Mouse (Mus musculus) frontal cortex, adult (tissue): ENCODE results near the gene Zcchc17.

ENCODE experiments used
- ATAC-seq: cut with Nextera tagmentation; 2 replicates; pipeline ENCODE4 v1.9.2; 2017; ENCODE audit warnings: mild to moderate bottlenecking, moderate library complexity, mixed read lengths; ENCODE audit not compliant: low TSS enrichment

The Zcchc17 gene

DNA sequence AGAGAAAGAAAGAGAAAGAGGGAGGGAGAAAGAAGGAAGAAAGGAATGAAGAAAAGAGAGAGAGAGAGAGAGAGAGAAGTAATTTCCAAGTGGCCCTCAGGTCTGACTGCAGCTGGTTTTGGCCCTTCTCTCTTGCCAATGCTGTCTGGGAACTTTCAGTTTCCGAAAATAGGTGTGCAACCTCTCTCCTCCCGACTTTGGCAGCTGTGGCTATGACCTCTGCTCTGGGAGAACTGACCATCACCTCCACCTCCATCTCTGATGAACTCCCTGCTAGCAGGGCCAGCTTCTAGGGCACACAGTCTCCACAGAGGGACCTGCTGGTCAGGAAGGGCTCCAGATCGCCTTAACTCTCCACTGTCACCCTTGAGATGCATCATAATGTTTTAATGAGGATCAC is 73.2 kb downstream of the Zcchc17 start:
- ATAC-seq: no peak

DNA sequence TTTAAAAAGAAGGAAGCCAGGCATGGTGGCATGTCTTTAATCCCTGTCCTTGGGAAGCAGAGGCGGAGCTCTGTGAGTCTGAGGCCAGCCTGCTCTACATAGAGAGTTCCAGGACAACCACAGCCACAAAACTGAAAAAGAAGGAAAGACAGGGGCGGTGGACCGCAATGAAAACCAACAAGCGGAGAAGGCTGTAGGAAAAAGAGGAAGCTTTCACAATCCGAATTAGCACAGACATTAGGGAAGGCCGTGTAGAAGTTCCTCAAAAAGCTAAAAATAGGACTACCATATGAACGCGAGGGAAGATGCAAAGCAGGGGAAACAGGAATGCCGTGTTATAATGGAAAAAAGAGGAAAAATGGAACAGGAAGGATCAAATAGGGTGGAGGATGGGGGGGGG is 75.9 kb downstream of the Zcchc17 start:
- no peak for ATAC-seq

DNA sequence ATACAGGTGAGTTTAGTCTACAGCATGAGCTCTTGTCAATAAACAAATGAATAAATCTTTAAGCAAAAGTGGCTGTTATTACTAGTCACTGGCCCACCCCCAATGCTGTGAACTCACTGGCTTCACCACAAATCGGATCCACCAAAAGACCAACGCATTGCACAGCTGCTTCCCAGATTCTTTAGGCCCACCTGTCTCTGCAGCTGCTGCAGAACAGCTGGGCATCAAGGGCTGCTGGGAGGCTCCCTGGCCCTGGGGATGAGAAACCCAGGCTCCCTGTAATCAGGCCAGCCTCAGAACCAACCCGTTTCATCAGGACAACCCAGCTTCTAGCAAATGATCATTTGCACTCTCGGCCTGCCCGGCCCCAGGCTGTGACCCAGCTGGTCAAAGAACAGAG is 76.9 kb downstream of the Zcchc17 start:
- ATAC-seq: no peak

DNA sequence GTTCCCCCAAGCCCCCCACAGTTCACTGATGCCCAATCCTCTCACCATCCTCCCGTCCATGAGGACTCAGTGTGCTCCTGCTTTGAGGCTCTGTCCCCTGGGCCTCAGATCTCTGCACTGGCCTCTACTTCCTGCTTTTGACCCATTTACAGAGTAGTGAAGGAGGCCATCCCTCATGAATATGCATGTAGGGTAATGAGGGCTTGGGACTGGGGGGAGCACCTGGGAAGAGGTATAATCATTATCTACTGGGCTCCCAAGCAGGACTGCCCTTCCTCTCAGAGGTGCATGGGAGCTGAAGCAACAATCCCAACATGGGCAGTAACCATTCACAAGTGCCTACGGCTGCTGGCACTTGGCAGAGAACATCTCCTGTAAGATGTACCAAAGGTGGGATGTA is 80.6 kb downstream of the Zcchc17 start, which contains the start of gene Serinc2:
TSS of gene Serinc2 (minus strand) at position 101 of the 400 bp plus-strand sequence.
- ATAC-seq: no peak

DNA sequence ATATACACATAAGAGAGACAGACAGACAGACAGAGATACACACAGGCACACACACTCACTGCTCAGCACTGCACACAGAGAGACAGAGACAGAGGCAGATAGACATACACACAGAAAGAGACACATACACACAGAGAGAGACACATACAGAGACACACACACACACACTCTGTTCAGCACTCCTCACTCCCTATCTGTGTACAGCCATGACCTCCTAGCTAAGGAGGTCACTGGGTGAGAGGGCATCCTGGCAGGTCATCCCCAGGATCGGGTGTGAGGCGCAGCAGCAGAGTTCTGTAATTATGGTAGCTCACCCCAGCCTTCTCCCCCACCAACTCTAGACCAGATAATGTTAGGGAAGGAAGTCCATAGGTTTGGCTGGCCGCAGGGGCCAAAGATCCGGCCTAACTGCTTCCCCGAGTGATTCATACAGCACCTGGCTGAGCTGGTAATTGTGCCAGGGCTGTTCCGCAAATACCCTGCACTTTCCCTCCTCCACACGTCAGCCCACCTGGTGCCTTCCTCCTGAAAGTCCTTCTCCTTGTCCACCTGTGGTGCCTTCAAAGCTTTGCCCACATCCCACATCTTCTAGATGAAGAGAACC is 83.1 kb downstream of the Zcchc17 start:
- no peak for ATAC-seq

DNA sequence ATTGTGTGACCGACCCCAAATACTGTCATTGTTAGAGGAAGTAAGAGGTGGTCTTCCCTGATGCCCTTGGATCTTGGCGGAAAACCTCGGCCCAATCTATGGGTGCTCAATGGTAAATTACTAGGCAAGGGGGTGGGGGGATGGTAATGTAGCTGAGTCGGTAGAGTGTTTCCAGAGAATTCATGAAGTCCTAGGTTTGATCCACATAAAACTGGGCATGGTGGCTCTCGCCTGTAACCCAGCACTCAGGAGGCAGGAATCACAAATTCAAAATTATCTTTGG is 84.0 kb downstream of the Zcchc17 start:
- no peak for ATAC-seq

DNA sequence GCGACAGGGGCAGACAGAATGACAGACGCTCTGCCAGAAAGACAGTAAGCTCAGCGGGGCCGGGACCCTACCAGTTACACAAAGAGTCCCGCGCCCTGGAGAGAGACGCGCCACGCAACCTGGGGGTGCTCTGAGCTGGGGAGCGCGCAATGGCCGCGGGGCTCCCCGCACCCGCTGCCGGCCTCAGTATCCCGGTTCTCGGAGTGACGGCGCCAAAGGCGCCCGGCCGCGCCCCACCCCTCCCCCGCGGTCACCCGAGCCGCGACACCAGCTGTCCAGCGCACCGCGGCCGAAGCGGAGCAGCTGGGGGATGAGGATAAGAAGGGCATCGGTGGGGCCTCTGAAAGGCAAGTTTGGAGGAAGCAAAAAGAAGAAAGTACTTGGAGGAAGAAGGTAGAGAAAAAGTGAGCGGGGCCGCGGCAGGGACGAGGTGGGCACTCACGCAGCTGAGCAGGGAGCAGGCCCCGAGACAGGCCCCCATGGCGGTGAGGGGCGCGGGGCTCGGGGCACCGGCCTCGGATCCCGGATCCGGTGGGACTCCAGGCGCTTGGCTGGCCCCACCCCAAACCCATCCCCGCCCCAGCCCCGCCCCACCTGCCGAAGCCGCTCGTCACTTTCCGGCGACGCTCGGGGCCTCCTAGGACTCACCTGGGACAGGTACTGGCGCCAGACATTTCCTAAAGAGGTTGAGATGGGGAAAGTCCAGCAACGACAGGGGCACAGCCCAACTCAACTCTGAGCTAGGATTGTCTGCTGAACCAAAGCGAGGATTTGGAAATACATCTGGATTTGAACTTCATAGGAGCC is 84.5 kb downstream of the Zcchc17 start:
- no peak for ATAC-seq

DNA sequence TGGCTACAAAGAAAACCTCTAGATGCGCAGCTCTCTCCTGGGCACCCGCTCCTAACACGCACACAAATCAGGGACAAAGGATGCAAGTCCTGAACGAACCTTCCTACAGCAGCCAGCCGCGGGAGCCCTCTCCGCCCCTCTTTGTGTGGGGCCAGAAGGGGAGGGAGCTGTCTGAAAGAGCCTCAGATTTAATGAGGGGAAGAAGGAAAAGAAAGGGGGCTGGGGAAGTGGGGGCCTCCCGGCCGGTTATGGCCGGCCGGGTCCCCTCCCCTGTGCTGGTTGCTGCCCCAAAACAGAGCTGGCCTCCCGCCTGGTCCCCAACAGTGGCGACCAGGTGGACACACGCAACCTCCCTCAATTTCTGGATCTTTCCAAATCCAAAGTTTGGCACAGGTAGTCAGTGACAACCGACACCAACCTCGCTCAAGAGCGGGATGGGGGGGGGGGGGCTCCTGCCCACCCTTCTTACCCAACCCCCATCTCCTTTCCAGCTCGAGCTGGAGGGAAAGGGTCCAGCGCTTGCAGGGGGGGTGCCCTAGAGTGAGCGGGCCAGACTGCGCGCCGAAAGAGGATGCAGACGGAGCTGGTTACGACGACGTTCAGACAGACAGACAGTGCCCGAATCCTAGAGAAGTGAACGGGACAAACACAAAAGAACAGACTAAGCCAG is 85.3 kb downstream of the Zcchc17 start:
- no peak for ATAC-seq

DNA sequence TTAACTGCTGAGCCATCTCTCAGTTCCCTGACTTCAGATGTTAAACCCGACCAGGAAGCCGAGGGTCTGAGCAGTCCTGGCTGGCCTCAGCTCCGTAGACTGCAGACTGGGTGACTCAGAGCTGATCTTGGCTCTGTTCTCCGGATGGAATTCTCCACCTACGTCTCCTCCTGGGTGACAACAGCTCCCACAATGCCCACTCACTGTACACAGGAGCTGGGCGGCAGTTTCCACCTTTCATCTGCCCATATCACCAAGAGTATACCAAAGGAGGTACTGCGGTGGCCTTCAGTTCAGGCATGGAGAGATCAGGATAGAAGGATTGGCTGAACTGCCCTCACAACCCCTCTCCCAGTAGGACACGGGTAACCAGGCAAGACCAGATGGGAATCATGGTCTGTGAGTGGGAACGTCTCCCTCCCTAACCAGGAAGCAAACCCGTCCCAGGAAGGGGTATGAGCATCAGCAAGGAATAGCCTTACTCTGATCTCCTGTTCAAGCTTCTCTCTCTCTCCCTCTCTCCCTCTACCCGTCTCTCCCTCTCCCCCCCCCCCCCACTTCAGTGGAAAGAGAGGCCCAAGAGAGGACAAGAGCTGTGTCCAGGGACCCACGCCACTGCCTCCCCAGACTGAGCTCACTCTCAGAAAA is 85.9 kb downstream of the Zcchc17 start:
- peak; percentile 77 for ATAC-seq

DNA sequence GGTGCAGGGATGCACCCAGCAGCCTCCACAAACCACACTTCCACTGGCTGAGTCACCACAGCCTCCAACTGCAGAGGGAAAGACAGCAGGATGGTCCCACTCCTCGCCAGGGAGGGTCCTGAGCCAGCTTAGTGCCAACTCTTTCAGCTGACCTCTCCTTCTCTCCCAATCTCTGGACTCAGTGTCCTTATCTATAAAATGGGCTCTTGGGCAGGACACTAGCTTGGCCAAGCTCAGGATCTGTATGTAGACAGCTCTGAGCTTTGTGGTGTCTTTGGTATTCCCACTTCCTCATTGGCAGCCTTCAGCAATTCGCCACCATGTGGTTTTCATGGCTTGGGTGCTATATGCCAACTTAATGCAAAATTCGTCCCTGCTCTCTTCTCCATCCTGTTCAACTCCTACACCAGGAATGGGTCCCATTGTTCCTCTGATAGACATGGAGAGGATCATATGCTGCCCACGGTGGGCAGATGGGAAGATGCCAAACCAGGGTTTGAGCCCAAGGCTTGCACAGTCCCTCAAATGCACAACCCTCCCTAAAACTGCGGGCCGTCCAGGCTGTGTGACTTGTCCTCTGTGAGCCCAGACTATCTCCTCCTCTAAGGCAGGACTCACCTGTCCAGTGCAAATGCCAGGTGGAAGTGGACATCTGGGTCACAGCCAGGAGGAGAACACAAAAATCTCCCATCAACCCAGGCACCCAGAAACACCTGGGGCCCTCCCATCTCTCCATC is 89.0 kb downstream of the Zcchc17 start:
- ATAC-seq: peak; percentile 17; the same call in 1 of the 2 replicates

DNA sequence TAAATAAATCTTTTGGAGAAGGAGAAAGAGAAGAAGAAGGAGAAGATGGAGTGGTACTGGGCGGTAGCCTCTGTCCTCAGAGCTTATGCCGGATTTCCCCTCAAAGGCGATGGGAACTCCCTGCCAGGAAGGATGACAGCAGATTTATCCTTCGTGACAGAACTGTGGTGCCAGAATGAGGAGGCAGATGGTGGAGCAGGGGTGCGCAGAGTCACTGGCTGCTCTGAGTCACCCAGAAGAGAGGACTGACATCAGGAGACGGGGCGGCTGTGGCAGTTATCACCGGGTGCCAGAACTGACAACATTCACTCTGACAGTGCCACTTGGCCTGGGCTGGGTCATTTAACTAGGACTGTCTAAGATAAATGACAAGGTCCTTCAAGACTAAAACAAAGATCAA is 89.7 kb downstream of the Zcchc17 start:
- peak; percentile 58 for ATAC-seq

DNA sequence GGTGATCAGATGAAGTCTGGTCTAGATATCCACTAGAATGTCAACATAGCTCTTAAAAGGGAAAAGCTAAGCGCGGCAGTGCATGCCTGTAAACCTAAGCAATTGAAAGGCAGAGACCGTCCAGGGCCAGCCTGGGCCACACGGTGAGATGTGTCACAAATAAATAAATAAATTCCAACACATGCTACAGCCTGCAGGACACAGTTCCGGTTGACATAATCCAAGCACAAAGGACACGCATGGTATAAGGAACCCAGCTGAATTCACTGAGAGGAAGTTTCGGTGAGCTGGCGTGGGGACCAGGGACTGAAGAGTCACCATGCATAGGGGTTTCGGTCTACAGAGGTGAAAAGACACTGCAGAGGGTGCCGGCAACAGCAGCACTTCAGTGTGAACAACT is 91.0 kb downstream of the Zcchc17 start:
- no peak for ATAC-seq

DNA sequence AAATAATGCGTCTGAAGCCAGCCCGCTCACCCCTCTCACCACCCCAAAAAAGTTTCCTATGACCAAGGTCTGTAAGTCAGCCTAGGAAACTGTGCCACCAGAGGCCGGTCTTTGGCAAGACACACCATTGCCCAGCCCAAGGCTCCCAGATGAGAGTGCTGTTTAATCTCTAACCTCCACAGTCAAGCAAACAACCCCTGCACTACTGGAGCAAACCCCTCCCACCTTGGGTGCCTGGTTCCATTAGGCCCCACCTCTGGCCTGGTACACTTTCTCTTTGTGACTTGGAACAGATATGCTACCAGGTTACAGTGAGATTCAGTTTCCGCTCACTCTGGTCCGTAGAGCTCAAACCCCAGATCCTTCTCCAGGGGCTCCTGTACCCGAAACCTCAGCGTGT is 92.7 kb downstream of the Zcchc17 start:
- ATAC-seq: no peak

DNA sequence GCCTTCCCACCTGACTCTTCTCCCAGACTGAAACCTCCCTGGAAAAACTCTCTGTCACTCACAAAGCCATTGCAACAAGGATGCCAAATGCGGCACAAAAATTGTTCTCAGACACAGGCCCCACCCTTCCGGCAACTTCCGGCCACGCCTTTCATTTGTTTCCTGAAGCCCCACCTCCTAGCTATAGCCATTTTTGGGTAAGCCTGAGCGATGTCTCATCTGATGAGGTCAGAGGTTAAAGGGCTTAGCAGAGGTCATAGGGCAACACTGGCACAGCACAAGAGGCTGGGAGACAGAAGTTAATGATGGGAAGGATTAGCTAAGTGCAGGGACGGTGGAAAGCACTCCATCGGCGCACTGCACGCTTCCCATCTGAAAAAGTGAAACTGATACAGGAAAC is 93.1 kb downstream of the Zcchc17 start:
- no peak for ATAC-seq
